Mouse (Mus musculus): ENCODE data around the gene Exoc6b.

The Exoc6b gene

DNA sequence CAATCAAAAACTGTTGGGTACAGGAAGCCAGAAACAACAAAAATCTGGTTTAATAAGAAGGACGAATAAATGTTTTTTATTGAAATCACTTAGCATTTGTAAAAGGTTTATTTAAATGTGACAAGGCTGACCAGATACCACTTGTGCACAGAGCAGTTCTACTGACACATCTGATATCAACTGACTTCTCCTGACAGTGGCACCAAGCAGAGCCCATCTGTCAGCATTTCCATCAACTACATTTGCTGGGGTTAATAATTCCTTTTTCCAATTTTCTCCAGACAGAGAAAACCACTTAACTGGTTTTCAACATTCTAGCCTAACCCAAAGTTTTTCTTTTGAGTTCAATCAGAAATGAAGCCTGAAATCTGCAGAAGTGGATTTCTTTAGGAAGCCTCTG is 100.8 kb downstream of the Exoc6b start:
- DNase-seq: no peak

DNA sequence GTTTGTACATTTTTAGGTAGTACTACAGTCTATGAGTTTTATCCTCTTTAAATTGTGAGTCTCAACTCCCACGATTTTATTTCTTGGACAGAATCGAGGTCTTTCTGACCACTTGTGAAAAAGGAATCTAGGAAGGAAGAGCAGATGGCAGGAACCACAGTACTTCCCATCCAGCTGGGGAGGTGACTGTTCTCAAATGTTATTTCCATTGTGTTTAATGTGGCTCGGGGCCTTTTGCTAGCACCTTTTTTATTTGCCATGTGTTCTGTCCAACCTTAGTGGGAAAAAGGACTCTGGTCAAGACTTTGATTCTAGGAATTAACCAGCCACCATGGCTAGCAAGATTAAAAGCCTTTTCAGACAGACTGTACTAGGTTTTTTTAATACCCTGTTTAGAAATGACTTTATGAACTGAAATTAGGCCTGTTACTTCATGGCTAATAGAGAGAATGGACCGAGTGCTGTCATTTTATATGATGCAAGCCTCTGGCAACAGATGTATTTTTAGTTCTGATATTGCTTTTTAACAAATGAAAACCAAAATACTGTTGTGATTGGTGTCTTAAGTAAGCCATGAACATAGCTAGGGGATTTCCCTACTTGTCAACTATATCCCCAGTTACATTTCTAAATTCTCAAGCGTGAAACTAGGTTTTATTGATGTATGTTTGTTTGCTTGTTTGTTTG is 104.4 kb downstream of the Exoc6b start:
- no peak for DNase-seq

DNA sequence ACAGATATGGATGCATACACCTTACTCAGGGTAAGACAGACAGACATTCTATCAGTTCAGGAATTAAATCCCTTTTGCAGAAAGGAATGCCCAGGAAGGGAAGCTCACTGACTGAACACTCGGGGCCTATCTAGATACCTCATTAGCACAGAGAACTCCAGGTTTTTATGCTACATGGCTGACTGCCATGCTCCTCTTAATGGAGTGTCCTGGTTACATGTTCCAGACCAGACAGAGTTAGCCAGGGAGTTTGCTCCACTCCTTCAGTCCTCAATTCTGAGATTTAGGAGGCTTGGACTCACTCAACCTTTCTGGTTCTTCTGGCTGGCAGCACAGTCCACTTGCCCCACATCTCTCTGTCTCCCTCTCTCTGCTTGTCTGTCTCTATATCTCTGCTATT is 106.3 kb downstream of the Exoc6b start:
- no peak for DNase-seq

DNA sequence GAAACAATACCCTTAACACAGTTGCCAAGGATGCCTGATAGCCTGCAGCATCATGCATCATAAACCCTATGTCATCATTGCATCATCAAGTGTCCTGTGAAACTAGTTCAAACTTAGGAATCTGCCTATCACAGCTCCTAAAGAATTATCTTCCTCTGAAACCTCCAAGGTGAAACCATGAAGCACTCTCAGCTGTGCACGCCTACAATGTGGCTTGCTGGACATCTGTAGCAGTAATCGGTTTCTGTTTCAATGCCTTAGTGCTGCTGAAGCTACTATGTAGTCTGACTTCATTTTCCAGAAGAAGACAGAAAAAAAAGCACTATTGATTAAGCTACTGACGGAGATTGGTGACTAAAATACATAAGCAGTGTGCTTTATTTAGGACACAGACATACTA is 107.5 kb downstream of the Exoc6b start:
- no peak for DNase-seq

DNA sequence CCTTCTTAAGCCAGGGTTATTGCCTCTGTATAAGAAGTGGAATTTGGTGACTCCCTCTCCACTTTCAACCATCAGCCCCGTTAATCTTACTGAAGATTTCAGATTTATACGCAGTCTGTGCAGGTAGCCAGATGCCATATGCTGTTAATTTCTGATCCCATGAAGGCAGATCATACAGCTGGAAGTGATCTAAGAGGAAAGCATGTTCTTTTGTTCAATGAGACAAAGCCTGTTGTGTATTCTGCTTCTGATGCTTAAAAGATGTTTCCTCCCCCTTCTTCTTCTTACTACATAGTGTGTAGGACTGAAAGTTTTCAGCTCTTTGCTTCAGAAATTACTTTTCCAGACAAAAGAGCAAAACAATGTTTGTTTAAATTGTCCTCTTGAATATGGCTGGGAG is 109.8 kb downstream of the Exoc6b start:
- no peak for DNase-seq

DNA sequence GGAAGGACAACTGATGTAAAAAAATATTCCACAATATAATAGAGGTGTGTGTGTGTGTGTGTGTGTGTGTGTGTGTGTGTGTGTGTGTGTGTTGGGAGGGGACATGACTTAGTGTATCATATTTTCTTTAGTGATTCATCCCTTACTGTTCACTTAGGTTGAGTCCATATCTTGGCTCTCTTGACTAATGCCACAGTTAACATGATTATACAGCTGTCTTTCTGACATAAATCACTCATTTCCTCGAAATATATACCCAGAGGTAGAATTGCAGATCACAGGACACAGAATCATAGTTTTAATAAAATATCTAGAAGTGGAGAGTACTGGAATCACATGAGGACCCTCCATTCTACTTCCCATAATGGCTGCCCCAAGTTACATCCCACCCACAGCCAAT is 117.7 kb downstream of the Exoc6b start:
- DNase-seq: no peak

DNA sequence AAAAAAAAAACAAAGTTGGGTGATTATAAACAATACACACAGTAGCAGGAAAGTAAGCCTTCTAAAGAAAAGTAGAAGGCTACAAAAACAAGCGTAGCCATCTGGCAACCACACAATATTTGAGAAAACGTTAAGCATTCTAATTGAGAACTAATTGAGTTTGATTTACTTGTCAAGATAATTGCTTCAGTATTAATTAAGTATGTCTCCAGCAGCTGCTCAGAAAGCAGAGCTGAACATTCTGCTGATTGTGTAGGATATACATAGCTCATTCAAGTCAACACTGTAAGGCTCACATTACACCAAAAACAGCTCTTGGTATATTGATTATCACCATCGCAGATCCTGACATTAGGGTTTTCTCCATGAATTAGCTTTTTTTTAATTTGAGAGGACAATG is 122.7 kb downstream of the Exoc6b start:
- no peak for DNase-seq

DNA sequence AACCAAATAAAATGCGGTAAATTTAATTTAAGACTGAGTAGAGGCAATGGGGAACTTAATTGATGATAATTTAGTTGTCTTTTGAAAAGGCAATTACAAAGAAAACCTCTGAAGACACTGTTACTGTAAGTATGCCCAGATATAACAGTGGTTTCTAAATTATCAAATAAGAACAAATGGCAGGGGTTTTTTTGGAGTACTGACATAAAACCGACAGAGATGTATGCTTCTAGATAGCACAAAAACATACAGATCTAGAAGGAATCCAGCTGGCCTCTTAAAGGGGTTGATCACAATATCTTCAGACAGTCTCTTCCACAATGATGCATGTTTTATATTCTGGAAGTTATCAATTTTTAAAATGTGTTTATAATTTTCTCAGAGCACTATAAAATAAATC is 123.2 kb downstream of the Exoc6b start:
- DNase-seq: no peak

DNA sequence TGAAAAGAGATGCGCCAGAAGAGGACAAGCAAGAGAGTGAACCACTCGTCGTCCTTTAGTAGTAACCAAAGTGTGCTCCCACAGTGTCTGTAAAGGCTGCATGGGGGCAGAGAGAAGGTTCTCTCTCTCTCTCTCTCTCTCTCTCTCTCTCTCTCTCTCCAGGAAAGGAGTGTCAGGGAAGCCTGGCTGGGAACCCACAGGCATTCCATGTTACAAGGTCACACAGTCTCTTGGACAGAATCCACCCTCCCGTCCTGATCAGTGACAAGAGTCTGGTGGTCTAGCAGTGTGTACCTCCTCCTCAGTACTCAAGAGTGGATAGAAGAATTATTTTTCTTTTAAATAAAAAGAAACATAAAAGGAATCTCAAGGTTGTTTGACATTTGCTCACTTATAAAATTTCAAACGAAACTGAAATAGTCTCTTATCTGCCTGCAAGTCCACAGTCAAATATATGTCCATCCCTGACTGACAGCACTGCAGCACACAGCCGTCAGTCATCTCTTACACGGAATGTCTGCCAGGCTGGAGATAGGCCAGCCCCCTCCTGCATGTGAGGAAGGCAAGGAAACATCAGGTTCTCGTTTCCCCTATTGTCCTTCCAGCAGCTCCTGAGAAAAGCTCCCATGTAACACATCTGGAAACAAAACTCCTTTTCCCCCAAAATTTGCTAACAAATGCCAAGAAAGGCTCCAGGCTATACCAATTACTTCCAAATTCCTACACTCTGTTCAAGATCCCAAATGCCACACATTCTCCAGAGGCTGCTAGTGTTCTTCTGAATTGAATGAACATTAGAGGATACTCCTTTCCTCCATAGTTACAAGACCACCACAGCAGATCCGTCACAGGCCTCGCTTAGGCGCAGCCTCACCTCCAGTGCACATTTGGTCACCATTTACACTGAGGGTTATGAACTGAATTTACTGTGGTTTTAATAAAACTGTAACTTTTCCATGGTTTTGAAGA is 136.1 kb downstream of the Exoc6b start:
- DNase-seq: no peak

DNA sequence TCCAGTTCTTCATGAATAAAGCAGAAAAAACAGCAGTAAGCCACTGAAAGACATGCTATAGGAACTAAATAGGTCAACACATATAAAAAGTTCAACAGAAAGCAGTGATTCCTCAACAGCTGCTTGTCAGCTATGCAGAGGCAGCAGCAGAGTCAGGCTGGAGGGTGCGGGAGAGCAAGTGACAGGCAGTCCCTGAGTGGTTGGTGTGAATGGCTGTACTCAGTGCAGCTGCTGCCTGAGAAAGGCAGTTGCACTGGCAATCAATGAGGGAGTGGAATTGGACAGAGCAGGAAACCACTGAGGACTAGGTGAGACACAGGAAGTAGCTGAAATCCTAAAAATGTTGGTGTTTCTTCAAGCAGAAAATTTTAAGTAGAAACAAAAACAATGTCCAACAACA is 138.3 kb downstream of the Exoc6b start:
- no peak for DNase-seq

DNA sequence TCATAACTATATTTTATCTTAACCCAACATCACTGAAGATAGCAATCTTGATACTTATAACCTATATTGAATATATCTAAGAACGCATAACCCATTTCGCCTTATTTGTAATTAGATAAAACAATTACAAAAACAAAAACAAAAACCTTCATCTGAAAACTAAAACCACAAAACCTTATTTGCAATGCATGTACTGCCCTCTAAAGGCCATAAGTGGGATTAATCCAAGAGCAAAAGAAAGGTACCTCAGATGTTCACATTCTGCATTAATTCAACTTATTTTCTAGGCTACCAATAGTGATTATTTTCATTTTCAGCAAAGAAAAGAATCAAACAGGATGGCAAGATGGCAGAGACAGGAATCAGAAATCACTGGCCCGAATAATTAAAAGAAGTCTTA is 143.2 kb downstream of the Exoc6b start:
- DNase-seq: no peak

DNA sequence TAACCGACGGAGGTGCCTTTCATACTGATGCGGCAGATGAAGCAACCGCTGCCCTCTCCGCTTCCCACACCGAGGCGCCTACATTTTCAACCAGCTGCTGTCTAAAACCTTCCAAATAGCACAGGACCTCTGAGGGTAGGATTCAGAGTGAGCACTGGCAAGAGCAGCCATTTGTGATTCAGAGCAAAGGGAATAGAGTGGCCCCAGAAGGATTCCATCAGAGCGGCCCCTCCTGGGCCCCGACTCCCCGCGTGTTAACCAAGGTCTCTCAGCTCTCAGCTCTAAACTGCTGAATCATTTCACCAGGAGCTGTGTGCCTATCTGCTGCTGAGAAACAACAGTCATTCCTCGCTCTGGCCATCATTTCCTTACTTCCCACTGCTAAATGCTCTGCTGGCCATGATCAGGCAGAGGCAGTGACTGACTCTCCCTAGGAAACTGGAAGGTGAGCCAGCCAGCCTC is 145.5 kb downstream of the Exoc6b start:
- DNase-seq: no peak

DNA sequence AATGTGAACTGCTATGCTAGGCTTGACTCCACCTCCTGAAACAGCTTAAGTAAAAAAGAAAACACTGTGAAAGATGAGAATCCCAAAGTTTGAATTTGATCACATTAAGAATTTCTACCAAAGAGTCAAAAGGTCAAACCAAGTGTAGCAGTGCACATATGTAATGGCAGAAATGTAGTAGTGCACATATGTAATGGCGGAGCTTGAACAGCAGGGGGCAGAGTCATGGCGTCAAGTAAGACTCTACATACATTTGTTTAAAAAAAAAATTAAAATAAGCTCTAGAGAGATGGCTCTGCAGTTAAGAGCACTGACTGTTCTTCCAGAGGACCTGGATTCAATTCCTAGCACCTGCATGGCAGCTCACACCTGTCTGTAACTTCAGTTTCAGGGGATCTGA is 153.0 kb downstream of the Exoc6b start:
- no peak for DNase-seq

DNA sequence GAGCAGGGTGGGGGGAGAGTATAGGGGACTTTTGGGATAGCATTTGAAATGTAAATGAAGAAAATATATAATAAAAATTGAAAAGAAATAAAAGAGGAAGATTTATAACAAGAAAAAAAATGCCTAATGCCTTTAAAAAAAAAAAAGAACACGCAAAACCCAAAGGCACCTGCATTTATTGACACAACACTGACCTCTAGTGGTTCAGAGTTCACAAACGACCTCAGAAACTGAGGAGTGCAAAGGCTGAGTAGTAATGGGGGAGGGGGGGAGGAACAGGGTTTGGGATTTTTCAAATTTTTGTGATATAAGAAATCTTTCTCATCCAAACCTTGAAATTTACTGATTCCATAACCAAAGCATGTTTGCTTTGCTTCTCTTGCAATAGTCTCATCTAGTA is 156.9 kb downstream of the Exoc6b start:
- no peak for DNase-seq

DNA sequence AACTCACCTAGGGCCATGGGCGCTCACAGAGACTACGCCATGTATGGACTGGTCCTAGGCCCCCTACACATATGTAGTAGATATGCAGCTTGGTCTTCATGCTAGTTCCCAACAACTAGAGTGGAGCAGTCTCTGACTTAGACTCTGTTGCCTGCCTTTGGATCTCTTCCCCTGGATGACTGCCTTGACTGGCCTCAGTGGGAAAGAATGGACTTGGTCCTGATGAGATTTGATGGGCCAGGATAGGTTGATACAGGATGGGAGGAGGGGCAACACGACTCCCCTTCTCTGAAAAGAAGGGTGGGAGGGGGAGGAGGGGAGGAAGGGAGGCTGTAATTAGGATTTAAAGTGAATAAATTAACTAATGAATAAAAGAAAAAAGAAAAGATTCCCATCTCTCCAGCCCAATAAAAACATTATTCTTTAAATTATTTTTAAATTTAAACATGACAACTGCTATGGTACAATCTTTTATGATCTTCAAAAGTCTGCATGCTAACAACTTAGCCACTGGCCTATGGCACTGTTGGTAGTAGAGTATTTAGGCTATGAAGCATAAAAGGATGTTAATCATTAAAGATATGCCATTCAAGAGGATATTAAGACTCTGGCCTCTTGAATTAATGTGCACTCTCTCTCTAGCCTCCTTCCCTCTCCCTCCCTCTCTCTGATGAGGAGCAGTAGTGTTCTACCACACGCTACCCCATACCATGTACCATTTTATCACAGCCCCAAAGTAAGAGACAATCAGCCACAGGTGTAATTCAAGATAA is 170.1 kb downstream of the Exoc6b start:
- no peak for DNase-seq

DNA sequence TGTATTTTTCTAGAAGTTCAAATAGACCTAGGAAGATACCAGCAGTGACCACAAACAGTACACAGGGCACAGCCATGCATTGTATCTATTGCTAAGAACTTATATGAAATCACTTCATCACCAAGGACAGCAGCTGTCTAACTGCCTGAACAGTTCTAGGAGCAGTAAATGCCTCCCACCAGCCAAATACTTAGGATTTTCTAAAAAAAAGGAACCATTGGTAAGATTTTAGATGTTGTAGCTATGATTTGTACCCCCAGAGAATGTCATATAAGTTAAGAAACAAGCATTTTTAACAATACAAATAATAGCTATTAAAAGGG is 175.6 kb downstream of the Exoc6b start:
- DNase-seq: no peak

DNA sequence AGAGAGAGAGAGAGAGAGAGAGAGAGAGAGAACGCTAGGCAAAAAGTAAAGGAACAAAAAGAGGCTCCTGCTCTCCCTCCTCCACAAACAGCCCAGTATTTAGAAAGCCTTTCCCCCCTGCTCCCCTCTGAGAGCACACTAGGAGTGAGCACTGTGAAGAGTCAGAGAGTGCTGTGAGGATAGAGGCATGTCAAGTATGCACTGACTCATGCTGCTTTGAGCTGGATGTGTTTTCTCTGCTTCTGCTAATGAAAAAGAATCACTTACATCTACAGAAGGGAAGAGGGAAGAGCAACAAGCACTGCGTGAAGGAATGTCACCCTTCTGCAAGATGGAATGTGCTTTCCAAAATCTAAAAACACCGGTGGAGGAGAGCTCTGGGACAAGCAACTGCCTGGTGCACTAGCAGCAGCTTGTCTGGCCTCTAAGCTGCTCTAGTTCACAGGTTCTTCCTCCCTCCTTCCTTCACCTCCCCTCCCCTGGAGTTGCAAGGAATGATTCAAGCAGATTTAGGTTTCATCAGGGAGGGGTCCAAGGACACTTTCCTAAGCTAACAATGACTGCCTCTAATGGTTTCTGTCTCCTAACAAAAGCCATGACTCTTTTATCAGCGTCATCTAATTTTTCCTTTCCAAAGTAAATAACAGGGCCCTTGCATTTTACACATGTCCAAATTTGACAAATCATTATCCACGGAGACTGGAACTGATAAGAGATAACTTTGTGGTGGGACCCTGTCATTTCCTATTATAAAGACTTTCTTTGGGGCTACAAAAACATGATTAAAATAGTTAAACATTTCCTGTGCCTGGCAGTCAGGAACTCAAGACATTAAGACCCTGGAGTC is 176.2 kb downstream of the Exoc6b start:
- no peak for DNase-seq

DNA sequence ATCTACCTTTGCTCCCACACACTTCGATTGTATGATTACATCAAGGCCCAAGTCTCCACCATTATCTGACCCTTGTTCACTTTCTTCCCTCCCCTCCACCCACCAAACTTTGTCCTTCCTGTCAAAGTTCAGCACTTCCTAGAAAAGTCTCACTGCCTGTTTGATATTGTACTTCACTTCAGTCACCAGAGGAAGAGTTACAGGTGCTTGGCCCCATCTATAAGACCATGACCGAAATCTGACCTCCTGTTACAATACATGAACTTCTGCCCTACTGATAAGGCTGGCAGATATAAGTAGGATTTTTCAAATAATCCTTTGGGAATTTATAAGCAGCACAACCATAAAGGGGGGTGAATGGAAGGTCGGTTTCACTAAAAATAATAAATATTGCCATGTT is 182.8 kb downstream of the Exoc6b start:
- no peak for DNase-seq

DNA sequence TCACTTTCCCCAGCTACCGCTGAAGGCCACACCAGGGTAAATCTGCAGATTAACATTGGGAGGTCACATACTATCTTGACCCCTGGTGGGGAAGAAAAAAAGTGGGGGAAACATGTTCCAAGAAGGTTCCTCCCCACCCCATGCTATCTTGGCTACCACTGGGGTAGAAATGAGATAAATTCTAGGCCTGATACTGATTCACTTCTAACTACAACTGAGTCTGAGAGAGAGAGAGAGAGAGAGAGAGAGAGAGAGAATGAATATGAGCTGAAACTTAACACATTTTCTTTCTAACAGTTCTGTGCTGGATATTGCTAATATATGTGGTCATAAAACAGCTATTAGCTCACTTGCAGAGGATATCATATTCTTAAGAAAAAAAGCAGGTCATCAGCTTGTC is 184.2 kb downstream of the Exoc6b start:
- no peak for DNase-seq

DNA sequence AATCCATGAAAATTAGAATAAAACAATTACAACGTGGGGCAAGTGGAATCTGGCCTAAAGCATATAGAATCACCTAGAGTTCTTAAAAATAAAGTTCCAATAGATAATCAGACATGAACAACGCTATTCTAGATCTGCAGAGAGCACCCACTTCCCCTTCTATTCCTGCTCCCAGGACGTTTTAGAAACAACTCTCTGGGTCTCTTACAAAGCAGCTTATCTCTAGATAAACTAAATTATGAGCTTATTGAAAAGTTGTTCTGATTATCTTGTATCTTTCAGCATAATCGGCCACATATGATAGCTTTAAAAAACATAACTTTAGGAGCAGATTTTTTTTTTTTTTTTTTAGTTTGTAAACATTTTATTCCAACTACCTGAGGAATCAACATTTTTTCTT is 185.6 kb downstream of the Exoc6b start:
- DNase-seq: no peak

DNA sequence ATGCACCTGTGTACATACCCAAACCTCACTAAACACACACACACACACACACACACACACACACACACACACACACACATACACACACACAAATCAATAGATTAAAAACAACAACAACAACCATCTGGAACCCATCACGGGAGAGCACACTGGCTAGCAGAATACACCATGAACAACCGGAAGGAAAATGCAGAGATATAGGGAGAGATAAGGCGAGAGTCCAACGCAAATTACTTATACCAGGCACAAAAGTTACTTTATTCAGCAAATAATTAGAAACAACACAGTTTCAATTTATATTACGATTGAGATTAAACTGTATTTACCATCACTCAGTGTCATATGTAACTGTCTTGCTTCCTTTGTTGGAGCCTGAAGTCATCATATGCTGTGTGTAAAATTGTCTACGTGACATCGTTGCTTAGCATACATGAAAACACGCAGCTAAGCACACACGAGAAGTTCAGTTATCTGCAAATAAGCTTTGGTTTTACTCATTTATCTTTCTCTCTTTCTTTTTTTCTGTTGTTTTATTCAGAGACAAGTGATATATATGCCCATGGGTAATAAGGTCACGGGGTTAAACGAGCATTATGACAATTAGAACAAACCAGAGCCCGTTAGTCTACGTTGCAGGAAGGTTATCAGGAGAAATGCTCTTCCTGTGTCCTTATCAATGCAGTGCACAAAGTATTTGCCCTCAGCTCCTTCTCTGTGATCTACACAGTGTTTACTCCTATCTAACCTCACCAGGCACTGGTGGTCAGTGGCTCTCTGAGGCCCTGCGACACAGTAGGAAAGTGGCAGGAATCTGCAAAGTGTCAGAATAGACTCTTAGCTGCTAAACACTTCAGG is 186.4 kb downstream of the Exoc6b start:
- DNase-seq: no peak

DNA sequence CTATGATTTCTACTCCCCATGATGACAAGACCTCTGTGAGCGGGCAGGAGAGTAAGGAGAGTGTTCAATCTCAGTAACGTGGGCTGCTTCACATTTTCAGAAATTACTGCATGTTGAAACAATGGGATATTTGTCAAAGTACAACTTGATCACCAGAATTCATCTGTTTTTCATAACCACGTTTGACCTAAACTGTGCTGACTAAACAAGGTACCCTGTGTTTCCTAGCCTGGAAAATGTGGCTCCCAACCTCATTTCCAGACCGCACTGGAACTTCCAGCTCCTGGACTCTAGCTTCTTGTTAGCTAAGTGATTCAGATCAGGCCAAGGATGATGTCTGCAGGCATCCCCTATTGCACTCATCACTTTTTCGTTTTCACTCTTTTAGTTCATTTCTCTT is 193.4 kb downstream of the Exoc6b start:
- no peak for DNase-seq

Measured in layer of hippocampus, adult 9-11 months (tissue).